Mouse (Mus musculus) heart, postnatal 0 days (tissue): ENCODE data around the gene Ptges3l.

Experiments used
- CTCF ChIP-seq: IDR thresholded peaks from 2 replicates; pipeline ENCODE4 v1.5.1; 2016; ENCODE audit warnings: antibody characterized with exemption, control low read depth, low read depth
- EP300 ChIP-seq: IDR thresholded peaks from 2 replicates; pipeline ENCODE4 v1.6.1; 2016; ENCODE audit warnings: antibody characterized with exemption, low read depth

GRCm38 (mm10) chr11:101433396-101433795, 8.3 kb upstream of the Ptges3l start:
- TF ChIP-seq CTCF (no peak), EP300 (no peak)
